8 mouse cellular contexts compared by ENCODE assay signal in the genomic region with DNA sequence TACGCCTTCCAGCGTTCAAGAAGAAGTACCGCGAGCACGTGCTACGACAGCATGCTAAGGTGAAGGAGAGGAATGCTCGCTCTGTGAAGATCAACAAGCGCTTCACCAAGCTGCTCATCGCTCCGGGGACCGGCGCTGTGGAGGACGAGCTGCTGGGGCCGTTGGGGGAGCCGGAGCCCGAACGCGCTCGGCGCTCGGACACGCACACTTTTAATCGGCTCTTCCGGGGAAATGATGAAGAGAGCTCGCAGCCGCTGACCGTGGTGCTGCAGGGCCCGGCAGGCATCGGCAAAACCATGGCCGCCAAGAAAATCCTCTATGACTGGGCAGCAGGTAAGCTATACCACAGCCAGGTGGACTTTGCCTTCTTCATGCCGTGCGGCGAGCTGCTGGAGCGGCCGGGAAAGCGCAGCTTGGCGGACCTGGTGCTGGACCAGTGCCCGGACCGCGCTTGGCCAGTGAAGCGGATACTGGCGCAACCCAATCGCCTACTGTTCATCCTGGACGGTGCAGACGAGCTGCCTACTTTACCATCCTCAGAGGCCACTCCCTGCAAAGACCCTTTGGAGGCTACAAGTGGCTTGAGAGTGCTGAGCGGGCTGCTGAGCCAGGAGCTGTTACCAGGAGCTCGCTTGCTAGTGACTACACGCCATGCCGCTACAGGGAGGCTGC. TPM values are rescaled to one million over a fixed set of nuclear protein-coding genes. Genes with fewer than 3 reads are reported as not detected.
DNase-seq lines count a peak whose midpoint lies in the region; ATAC-seq lines count a peak whose summit lies in the region.

No protein-coding gene starts in this region.

- H3K9me3 ChIP-seq in forebrain, embryonic 16.5 days (ENCODE audit: control insufficient read depth, low read length) = no peaks in the 10 kb centered on the region
- H3K9me3 ChIP-seq in intestine, embryonic 15.5 days = no peaks in the 10 kb centered on the region
- H3K9me3 ChIP-seq in liver, embryonic 15.5 days (replicated peaks) = no peaks in the 10 kb centered on the region
- no peaks in the 10 kb centered on the region for H3K9me3 ChIP-seq in neural tube, embryonic 12.5 days

- ATAC-seq in forebrain, embryonic 16.5 days = peak; percentile 62
- ATAC-seq in intestine, embryonic 15.5 days = peak; percentile 39
- peak; percentile 57 for ATAC-seq in liver, embryonic 15.5 days (ENCODE audit: insufficient read depth)
- ATAC-seq in neural tube, embryonic 12.5 days (ENCODE audit: low FRiP score, low read depth) = peak; percentile 41; the same call in 1 of the 2 replicates

- intact Hi-C loops in left cerebral cortex, postnatal 4 days (cut with DNase I) = no loop called here

- H3K36me3 ChIP-seq in forebrain, embryonic 16.5 days (ENCODE audit: control insufficient read depth, insufficient read depth) = no peaks in the 10 kb centered on the region
- peaks cover under 1% of the 10 kb centered on the region; the same call in 1 of the 2 replicates for H3K36me3 ChIP-seq in intestine, embryonic 15.5 days
- H3K36me3 ChIP-seq in liver, embryonic 15.5 days (replicated peaks) = no peaks in the 10 kb centered on the region
- no peaks in the 10 kb centered on the region for H3K36me3 ChIP-seq in neural tube, embryonic 12.5 days

- peak overlapping the region; percentile 39 for H3K9ac ChIP-seq in forebrain, embryonic 16.5 days (replicated peaks; ENCODE audit: low read depth, low read length)
- peak overlapping the region; percentile 35 for H3K9ac ChIP-seq in intestine, embryonic 15.5 days
- H3K9ac ChIP-seq in liver, embryonic 15.5 days = no peak overlapping the region
- no peak overlapping the region for H3K9ac ChIP-seq in neural tube, embryonic 12.5 days

- peak overlapping the region; percentile 92 for H3K4me2 ChIP-seq in forebrain, embryonic 16.5 days (ENCODE audit: low read length)
- peak overlapping the region; percentile 86 for H3K4me2 ChIP-seq in intestine, embryonic 15.5 days (replicated peaks)
- H3K4me2 ChIP-seq in liver, embryonic 15.5 days = peak overlapping the region; percentile 56
- peak overlapping the region; percentile 82 for H3K4me2 ChIP-seq in neural tube, embryonic 12.5 days (replicated peaks)

- WGBS in forebrain, embryonic 16.5 days = under 1% methylated on average over 49 of the region's 49 CpGs
- under 1% methylated on average over 49 of the region's 49 CpGs for WGBS in intestine, embryonic 15.5 days
- WGBS in liver, embryonic 15.5 days (ENCODE audit: insufficient replicate concordance) = 2% methylated on average over 49 of the region's 49 CpGs
- WGBS in neural tube, embryonic 12.5 days = under 1% methylated on average over 49 of the region's 49 CpGs

- no peak overlapping the region for H3K27ac ChIP-seq in forebrain, embryonic 16.5 days (ENCODE audit: low read length)
- peak overlapping the region; percentile 4 for H3K27ac ChIP-seq in intestine, embryonic 15.5 days
- no peak overlapping the region for H3K27ac ChIP-seq in liver, embryonic 15.5 days (replicated peaks)
- H3K27ac ChIP-seq in neural tube, embryonic 12.5 days = no peak overlapping the region

- peak overlapping the region; percentile 48 for H3K4me3 ChIP-seq in forebrain, embryonic 16.5 days (replicated peaks; ENCODE audit: low read length)
- peak overlapping the region; percentile 39 for H3K4me3 ChIP-seq in intestine, embryonic 15.5 days (replicated peaks)
- peak overlapping the region; percentile 26 for H3K4me3 ChIP-seq in liver, embryonic 15.5 days (replicated peaks)
- H3K4me3 ChIP-seq in neural tube, embryonic 12.5 days = peak overlapping the region; percentile 32

- peaks cover 49% of the 10 kb centered on the region for H3K27me3 ChIP-seq in forebrain, embryonic 16.5 days (replicated peaks; ENCODE audit: control insufficient read depth, insufficient read depth, low read length)
- H3K27me3 ChIP-seq in intestine, embryonic 15.5 days (replicated peaks) = peaks cover 40% of the 10 kb centered on the region
- peaks cover 67% of the 10 kb centered on the region for H3K27me3 ChIP-seq in liver, embryonic 15.5 days
- H3K27me3 ChIP-seq in neural tube, embryonic 12.5 days (replicated peaks) = peaks cover 70% of the 10 kb centered on the region

- peaks cover 16% of the 10 kb centered on the region for H3K4me1 ChIP-seq in forebrain, embryonic 16.5 days (replicated peaks; ENCODE audit: control insufficient read depth, insufficient read depth, low read length)
- peaks cover 14% of the 10 kb centered on the region for H3K4me1 ChIP-seq in intestine, embryonic 15.5 days (replicated peaks)
- H3K4me1 ChIP-seq in liver, embryonic 15.5 days (replicated peaks) = peaks cover 27% of the 10 kb centered on the region
- H3K4me1 ChIP-seq in neural tube, embryonic 12.5 days = peaks cover 14% of the 10 kb centered on the region

- DNase-seq in left cerebral cortex, postnatal 4 days = peak; percentile 78
- DNase-seq in left cerebral cortex, adult 8-10 months (ENCODE audit: low spot score in 2 of 2) = no peak
- peak; percentile 83 for DNase-seq in cerebellum, adult 11-12 months
- DNase-seq in thymus, postnatal 14 days = no peak

RNA-seq across cellular contexts. Expression of a gene that starts 1.8 kb away (rescaled TPM):
- under 1 TPM; 0.54 to 0.70 TPM for total RNA-seq in left cerebral cortex, postnatal 4 days (2021)
- 1 to 10 TPM in 1 of 4 experiments, under 1 TPM in 3; 0.54 to 1.1 (median 0.92) TPM for total RNA-seq in left cerebral cortex, adult 8-10 months (2022)
- polyA plus RNA-seq in forebrain, embryonic 16.5 days (2015; fragmentation: Nextera tagmentation; extraction: Ambion mirVana) = 0.68 and 0.71 TPM in 2 replicates
- 42.9 and 46.8 TPM in 2 replicates for polyA plus RNA-seq in intestine, embryonic 15.5 days (2015; fragmentation: Nextera tagmentation; extraction: Ambion mirVana)
- polyA plus RNA-seq in liver, embryonic 15.5 days (2015; fragmentation: Nextera tagmentation; extraction: Ambion mirVana) = 4.8 and 7.0 TPM in 2 replicates
- polyA plus RNA-seq in neural tube, embryonic 12.5 days (2016; fragmentation: Nextera tagmentation; extraction: Ambion mirVana) = 0.08 TPM in 1 of 2 replicates, not detected in the other

RNA-seq across cellular contexts. Expression of a gene that starts 18.7 kb away (rescaled TPM):
- total RNA-seq in left cerebral cortex, postnatal 4 days (2021) = 1 to 10 TPM; 3.1 to 4.0 TPM
- total RNA-seq in left cerebral cortex, adult 8-10 months (2022) = 1 to 10 TPM; 3.9 to 4.7 (median 4.3) TPM
- polyA plus RNA-seq in forebrain, embryonic 16.5 days (2015; fragmentation: Nextera tagmentation; extraction: Ambion mirVana) = 8.9 and 10.1 TPM in 2 replicates
- 21.6 and 21.9 TPM in 2 replicates for polyA plus RNA-seq in intestine, embryonic 15.5 days (2015; fragmentation: Nextera tagmentation; extraction: Ambion mirVana)
- polyA plus RNA-seq in liver, embryonic 15.5 days (2015; fragmentation: Nextera tagmentation; extraction: Ambion mirVana) = 6.0 and 6.6 TPM in 2 replicates
- polyA plus RNA-seq in neural tube, embryonic 12.5 days (2016; fragmentation: Nextera tagmentation; extraction: Ambion mirVana) = 11.2 and 12.2 TPM in 2 replicates

RNA-seq across cellular contexts. Expression of a gene that starts 22.3 kb away (rescaled TPM):
- total RNA-seq in left cerebral cortex, postnatal 4 days (2021) = not detected
- 1 to 10 TPM; 1.7 to 3.9 (median 2.9) TPM for total RNA-seq in left cerebral cortex, adult 8-10 months (2022)
- not detected in 2 replicates for polyA plus RNA-seq in forebrain, embryonic 16.5 days (2015; fragmentation: Nextera tagmentation; extraction: Ambion mirVana)
- polyA plus RNA-seq in intestine, embryonic 15.5 days (2015; fragmentation: Nextera tagmentation; extraction: Ambion mirVana) = not detected in 2 replicates
- 2.5 and 3.6 TPM in 2 replicates for polyA plus RNA-seq in liver, embryonic 15.5 days (2015; fragmentation: Nextera tagmentation; extraction: Ambion mirVana)
- polyA plus RNA-seq in neural tube, embryonic 12.5 days (2016; fragmentation: Nextera tagmentation; extraction: Ambion mirVana) = 1.9 and 2.2 TPM in 2 replicates

RNA-seq across cellular contexts. Expression of a gene that starts 27.6 kb away (rescaled TPM):
- total RNA-seq in left cerebral cortex, postnatal 4 days (2021) = not detected
- under 1 TPM in 1 of 4 experiments, not detected in 3; 0.51 TPM for total RNA-seq in left cerebral cortex, adult 8-10 months (2022)
- 0.38 and 2.1 TPM in 2 replicates for polyA plus RNA-seq in forebrain, embryonic 16.5 days (2015; fragmentation: Nextera tagmentation; extraction: Ambion mirVana)
- 2.4 and 3.4 TPM in 2 replicates for polyA plus RNA-seq in intestine, embryonic 15.5 days (2015; fragmentation: Nextera tagmentation; extraction: Ambion mirVana)
- polyA plus RNA-seq in liver, embryonic 15.5 days (2015; fragmentation: Nextera tagmentation; extraction: Ambion mirVana) = 0.39 and 0.68 TPM in 2 replicates
- polyA plus RNA-seq in neural tube, embryonic 12.5 days (2016; fragmentation: Nextera tagmentation; extraction: Ambion mirVana) = 1.2 and 1.6 TPM in 2 replicates

RNA-seq across cellular contexts. Expression of a gene that starts 33.2 kb away (rescaled TPM):
- total RNA-seq in left cerebral cortex, postnatal 4 days (2021) = not detected
- not detected for total RNA-seq in left cerebral cortex, adult 8-10 months (2022)
- not detected in 2 replicates for polyA plus RNA-seq in forebrain, embryonic 16.5 days (2015; fragmentation: Nextera tagmentation; extraction: Ambion mirVana)
- polyA plus RNA-seq in intestine, embryonic 15.5 days (2015; fragmentation: Nextera tagmentation; extraction: Ambion mirVana) = 0.69 TPM in 1 of 2 replicates, not detected in the other
- polyA plus RNA-seq in liver, embryonic 15.5 days (2015; fragmentation: Nextera tagmentation; extraction: Ambion mirVana) = not detected in 2 replicates
- polyA plus RNA-seq in neural tube, embryonic 12.5 days (2016; fragmentation: Nextera tagmentation; extraction: Ambion mirVana) = 0.55 TPM in 1 of 2 replicates, not detected in the other

Comparison
In these comparisons a context has a peak if more than half of its experiments do, and no peak if none do; other contexts are left out.
1. DNase-seq: peak in left cerebral cortex, postnatal 4 days (single experiment) and cerebellum, adult 11-12 months (single experiment); none in left cerebral cortex, adult 8-10 months (0 of 2) and thymus, postnatal 14 days (single experiment).
2. H3K9ac ChIP-seq: peak in forebrain, embryonic 16.5 days (single experiment) and intestine, embryonic 15.5 days (single experiment); none in liver, embryonic 15.5 days (single experiment) and neural tube, embryonic 12.5 days (single experiment).
3. Peak in every context shown above with its lines, with median percentiles within 50 percentile points of each other: ATAC-seq, H3K4me2 ChIP-seq and H3K4me3 ChIP-seq.